Mouse (Mus musculus) G1E (cell line): Measurements from ENCODE around the gene Pomp.

Experiments
- CTCF ChIP-seq: IDR thresholded peaks from 2 replicates; pipeline ENCODE4 v1.5.1; 2012; ENCODE audit warnings: low read depth, low read length, inconsistent platforms, mixed read lengths
- GATA2 ChIP-seq: IDR thresholded peaks from 2 replicates; pipeline ENCODE4 v1.6.1; 2012; ENCODE audit warnings: low read depth, low read length, inconsistent platforms, borderline replicate concordance
- TAL1 ChIP-seq: conservative IDR thresholded peaks from 2 replicates; pipeline ENCODE4 v1.6.1; 2012; ENCODE audit warnings: low read depth, low read length, inconsistent platforms, mixed read lengths

DNA sequence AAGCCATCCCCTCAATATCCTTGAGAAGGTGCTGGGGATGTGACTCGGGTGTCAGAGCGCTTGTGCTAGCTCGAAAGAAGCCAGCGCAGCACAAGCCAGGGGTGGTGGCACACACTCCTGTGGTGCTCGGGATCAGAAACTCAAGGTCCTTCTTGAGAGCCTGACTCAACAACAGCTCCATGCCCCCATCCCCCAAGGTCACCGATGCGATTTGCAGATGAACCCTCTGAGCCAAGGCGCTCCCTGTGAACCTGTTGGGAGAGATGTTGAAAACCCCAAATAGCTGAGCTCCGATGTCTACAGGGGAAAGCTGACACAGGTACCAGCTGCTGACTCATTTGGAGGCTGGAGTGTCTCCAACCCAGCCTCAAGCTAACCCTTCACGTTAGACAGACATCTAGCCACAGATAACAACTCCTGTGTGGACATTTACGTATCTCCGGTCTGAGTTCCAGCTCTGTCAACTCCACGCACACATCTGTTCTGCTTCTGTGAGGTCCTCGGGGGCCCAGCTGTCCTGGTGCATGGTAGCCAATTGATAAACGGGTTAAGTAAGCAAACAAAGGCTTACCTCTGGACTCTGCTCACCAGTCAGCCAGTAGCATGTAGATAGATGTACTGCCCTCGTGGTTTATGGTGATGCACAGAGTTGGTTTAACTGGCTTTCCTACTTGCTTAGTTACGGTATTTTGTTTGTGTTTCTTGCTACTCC, 19.9 kb downstream of the Pomp start:
- TF ChIP-seq CTCF (no peak), GATA2 (no peak), TAL1 (no peak)
